Mouse (Mus musculus): ENCODE measurements around the gene Gna15.

GRCm38 (mm10) chr10:81493601-81494220 is 30.3 kb downstream of the Gna15 start:
- TF ChIP-seq CTCF (IDR thresholded peaks at IDR 0.05; ENCODE audit: low read depth) (peak; percentile 62), EP300 (IDR thresholded peaks at IDR 0.05; ENCODE audit: low read depth) (no peak)
